Mouse (Mus musculus): Measurements from ENCODE around the gene Camkmt.

DNA sequence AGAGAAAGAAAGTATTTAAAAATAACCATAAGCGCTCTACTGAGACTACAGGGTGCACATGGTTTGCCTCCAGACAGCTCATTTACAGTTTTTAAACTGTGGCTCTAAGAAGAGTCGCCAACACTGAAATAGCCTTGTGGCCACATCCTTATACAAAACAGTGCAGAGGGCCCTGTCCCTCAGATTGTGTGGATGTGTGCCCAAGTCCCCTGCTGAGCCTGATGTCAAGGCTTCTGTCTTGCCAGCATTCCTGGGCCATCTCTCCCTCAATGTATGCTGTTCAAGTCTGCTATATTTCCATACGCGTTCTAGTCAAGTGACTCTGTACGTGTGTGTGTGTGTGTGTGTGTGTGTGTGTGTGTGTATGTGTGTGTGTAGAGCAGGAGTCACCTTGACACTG is 201.2 kb downstream of the Camkmt start:
- TF ChIP-seq CTCF (conservative IDR thresholded peaks at IDR 0.05; ENCODE audit: insufficient read depth, insufficient read length, low read depth, low read length) (no peak), POLR2A (IDR thresholded peaks at IDR 0.05; ENCODE audit: low read depth, low read length) (no peak)
